Mouse (Mus musculus): Measurements from ENCODE around the gene Cdk19. TPM values are rescaled to one million over a fixed set of nuclear protein-coding genes. Genes with fewer than 3 reads are reported as not detected.
"Not testable (repeated sequence)": the region's sequence is repeated elsewhere in the genome, so short reads cannot be mapped to it uniquely, and the experiment has no call there.

Cdk19 gene
- total RNA-seq, 2 experiments from 2014 or later, result 7.2 to 8.4 TPM

DNA sequence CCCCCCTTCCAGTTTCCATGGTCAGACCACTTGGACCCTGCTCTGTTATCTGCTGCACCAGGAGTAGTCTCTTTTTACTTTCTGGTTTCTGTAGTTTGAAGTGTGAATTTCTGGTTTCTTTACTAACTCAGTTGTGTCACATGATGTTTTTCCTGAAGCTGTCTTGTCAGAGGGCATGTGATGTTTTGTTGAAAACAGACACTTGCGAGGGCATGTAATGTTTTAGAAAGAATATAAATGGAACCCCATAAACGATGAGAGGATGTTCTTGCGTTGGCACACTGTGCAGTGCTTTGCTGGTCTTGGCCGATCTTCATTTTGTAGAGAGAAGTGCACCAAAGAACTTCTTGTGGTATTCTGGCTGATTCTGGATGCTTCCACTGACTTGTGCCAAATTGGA, 46.8 kb downstream of the Cdk19 start:
- no peak for DNase-seq

DNA sequence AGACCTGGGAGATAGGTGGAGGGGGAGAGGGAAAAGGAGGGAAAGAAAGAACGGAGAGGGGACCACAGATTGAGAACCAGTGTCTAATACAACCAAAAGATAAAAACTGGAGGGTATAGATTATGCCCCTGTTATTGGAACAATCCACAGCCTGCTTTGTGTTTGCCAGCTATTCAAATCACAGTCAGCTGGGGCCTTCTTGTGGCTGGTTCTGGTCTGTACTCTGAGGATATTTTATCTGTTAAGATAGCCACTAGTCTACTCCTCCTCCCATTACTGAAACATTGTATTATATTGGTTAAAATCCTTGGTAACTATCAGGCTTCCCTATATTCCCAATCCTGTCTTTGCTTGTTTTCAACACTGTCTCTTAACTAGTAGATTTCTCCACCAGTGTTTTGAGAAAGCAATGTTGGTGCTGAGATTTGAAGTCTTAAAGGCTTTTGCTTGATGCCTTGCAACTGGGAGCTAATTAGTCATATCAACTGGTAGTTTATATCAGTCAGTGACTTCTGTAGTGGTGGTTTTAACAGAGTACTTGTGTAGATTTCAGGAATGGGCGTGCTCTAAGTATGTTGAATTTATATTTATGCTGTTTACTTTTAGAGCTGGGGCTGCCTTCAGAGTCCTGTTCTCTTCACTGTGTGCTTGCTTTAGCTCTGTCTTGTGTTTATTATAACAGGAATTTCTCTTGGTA, 54.2 kb downstream of the Cdk19 start:
- no peak for DNase-seq

DNA sequence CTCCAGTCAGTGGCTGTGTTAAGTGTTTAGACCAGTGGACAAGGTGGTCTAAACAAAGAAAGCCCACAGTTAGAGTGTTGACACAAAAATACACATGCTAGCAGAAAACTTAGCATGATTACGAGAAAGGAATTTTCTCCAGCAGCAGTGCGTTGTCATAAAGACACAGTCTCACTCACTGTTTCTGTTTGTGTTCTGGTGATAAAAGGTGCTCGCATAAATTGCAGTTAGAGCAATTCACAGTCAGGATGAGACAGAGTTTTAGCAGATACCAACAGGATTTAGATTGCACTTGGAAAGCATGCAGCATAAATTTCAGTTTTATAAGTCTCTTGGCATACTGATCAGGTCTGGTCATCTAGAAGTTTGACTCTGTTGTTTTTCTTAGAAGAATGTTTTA, 59.5 kb downstream of the Cdk19 start:
- no peak for DNase-seq

DNA sequence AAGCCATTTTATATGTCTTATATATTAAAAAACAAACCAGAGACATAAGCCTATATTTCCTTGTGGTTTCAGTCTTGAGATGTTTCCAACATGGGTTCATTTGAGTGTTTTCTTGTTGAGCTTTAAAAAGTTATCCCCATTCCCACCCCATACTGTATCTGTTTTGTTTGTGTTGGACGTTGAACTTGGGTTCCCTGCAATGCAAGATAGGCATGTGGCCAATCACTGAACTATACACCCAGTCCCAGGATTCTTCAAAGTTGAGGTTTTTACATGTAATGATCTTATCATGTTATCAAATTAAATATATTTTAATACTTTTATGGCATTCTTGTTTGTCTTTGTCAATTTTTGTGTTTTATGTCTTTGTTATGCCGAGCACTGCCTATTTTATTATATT, 60.0 kb downstream of the Cdk19 start:
- DNase-seq, result no peak

DNA sequence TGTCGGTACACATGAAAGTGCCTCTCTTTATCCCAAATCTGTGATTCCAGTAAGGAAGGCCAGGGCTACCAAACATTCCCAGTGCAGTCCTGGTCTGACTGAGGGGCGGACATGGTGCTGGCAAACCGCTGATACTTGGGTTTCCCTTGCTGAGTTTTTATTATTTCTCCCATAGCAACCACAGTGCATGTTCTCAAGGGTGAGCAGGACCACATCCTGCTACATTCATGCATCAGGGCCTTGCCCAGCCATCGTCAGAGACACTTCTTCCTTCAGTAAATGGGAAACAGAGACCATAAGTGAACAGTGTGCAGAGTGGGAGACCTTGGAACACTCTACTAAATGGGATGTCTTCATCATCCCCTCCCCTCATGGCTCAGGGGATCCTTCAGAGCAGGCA, 60.9 kb downstream of the Cdk19 start:
- DNase-seq, result no peak

DNA sequence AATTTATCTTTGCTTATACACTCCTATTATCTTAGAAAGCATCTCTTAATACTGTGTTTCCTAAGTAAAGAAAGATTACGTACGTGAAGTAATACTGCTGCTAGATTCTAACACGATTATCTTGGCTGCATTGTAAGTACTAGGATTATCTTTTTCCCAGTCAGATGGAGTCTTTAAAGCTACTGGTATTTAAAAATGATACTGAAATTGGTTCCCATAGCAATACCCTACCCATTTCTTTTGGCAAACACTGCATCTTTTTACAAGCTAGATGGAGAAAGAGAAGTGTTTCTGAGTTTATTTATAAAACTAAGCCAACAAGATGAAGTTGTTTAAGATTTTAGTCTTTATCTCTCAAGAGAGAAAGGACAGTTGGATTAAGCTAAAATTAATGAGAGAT, 67.3 kb downstream of the Cdk19 start:
- DNase-seq, result no peak

DNA sequence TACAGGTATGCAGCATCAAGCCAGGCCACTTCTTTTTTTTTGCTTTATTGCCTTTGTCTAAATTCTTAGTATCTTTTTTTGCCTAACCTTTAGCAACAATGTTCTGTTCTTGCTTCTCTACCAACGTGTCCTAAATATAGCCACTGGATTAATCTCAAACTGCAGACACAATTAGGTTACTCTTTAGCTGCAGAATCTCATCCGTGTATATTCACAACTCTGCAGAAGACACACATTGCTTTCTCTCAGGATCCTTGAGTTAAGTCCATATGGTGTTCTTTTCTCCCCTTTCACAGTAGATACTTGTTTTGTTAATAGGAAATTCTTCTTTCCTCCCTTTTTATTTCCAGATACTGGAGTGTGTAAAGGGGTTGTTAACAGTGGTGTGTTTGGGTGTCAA, 70.0 kb downstream of the Cdk19 start:
- no peak for DNase-seq

DNA sequence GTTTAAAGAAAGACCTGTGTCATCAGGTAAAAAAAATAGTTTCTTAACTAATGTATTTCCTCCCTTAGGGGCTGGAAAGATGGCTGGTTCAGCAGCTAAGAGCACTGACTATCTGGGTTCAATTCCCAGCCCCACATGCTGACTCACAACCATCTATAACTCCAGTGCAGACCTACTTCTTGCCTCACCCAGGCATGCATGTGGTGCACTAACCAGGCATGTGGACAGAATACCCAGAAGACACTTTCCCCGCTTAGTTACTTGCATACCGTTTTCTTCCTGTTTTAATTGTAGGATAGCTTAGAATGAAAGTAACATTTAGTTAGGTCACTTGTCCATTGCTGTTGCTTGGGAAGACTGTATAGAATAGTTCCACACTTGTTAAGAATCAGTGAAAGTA, 72.0 kb downstream of the Cdk19 start:
- DNase-seq, result no peak

DNA sequence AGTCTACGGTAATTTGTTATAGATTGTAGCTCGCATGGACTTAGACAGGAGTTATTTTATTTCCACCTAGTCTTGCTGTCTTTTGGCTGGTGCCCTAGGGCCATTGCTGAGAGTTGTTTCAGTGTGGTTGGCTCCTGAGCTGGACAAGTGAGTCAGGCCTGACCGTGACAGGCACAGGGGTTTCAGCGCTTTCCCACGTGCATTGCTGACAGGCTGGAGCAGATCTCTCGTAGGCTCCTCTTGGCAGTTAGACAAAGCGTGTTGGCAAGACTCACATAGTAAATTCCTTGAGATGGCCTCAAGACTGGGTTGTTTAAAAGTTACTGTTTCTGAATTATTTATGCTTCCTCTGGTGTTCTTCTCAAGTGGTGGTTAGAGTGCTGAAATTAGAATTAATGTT, 77.6 kb downstream of the Cdk19 start:
- no peak for DNase-seq

DNA sequence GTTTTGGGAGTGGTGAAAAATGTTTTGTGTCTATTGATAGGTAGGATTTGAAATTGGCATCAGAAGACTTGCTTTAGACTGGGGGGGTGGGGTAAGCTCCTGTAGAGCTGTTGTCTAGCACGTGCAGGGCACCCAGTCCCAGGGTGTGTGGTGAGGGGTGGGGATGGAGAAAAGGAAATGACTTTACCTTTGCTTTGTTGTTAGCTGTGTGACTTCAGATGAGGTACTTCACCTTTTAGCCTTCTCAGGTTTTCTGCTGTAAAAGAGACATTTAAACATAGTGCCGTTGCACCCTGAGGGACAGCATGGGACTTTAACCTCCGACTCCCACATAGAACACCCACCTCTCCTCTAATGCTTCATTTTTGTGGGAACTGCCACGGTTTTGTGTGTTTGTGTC, 80.5 kb downstream of the Cdk19 start:
- DNase-seq, result no peak

DNA sequence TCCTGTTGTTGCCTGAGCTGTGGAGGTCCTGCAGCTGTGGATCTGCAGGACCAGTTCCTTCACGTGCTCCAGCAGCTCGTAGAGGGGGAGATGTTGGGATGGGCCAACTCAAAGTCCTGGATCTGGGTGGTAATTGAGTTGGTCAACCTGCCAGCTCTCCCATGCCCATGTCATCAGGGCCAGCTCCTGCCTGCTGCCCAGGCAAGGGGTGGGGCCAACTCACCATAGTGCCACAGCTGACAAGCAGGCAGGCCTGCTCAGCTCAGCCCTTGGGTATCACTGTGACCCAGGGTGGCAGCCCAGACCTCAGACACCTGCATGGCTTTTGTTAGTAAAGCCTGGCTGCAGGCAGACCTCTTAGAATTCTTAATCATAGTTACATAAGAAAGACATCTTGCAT, 81.3 kb downstream of the Cdk19 start:
- DNase-seq, result no peak

DNA sequence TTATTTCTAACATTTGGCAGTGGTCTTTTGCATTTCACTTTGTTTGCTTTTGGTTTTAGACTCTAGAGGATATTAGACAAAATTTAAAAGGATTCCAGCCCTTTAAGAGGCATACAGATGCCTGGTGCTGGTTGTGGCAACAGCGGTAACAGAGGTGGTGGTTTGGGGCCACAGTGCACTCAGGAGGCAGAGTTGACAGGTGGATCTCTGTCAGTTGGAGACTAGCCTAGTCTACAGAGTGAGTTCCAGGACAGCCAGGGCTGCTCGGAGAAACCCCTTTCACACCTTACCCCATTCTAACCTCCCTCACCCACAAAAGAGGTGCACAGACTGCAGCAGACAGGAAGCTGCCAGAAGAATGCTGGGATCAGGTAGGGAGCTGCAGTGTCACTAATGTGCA, 82.4 kb downstream of the Cdk19 start:
- no peak for DNase-seq

DNA sequence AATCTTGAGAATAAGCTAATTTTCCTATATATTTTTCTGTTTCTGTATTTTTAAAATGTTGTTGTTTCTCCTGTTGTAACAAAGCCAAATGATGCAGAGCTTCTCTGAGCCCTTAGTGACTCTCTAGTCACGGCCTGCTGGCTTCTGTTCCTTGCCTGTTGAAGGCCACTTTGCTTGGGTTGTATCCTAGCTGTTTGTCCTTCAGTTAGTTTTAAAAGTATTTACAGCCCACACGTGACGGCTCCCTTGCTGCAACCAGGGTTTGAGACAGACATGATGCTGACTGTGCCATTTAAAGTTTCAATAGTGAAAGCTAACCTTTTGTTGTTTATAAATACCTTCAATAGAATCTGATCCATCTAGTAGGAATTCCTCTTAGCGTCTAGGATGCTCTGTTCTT, 83.3 kb downstream of the Cdk19 start:
- no peak for DNase-seq

DNA sequence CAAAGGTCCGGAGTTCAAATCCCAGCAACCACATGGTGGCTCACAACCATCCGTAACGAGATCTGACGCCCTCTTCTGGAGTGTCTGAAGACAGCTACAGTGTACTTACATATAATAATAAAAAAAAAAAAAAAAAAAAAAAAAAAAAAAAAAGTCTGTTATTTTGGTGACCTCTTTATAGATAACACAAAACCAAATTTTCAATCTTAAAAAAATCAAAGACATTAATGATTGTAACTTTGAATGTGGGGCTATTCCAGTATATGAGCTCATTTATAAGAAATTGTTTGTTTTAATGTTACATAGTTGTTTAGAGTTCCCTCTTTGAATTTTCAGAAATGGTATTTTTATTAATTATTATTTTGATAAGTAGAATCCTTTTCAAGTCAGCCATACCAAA, 85.1 kb downstream of the Cdk19 start:
- not testable (repeated sequence) for DNase-seq

DNA sequence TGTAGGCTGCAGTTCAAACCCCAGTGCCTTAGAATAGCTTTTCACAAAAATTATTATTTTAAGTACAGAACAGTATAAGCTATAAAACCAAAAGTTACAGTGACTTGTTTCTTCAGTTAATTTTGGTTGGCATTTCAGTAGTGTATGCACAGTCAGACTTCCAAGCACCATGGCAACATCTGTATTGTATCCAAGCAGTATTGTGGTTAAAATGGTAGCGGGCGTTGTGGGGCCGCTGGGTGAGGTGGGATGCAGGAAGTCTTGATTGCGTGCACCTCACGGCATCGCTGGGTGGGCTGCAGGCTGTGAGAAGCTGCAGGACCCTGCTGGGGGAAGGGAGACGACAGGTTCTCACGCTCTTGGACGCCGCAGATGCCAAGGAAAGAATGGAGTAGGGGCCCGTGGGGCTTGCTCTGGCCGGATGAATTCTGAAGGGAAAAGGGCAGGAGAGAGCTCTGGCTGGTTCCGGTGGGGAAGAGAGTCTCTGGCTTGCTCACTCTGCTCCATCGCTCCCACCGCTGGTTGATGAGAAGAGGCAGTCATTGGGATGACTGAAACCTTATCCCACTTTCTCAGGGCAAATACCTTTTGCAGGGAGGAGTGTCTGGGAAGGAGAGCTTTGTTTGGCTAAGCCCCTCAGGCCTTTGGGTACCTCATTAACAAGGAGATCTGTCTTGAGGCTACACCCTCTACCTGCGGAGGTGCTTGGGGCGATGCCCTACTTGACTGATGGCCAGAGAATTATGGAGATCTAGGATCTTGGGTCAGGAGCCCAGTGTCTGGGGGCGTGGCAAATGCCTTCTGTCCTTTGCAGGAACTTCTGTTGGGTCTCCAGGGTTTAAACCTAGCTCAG, 86.1 kb downstream of the Cdk19 start:
- no peak for DNase-seq

DNA sequence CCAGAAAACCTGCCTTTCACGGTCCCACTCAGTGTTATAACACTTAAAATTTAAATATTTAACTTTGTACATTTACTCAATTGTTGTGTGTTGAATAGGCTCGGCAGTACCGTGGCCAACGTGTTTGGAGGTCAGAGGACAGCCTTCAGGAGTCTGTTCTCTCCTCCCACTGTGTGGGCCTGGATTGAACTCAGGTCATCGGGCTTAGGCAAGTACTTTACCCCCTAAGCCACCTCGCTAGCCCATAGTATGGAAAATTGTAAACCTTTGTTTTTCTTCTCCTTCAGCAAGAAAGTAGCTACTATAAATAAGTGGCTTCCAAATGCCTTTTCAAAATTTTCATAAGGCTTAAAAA, 86.7 kb downstream of the Cdk19 start:
- DNase-seq, result no peak

DNA sequence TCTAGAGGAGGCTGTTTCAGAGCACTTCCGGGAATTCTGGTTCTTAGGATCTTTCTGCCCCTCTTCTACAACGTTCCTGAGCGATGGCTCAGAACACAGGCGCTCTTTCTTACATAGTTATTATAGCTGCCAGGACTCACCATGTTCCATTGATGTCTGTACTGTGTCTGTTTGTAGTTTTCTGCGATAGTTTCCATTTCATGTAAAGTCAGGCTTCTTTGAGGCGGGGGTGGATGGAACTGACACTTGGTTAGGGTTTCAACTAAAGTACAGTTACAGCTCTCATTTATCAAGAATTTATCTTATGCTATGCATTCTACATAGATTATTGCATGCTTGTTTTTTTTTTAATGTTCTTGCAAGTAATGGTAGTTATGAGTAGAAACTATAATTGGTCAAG, 89.3 kb downstream of the Cdk19 start:
- no peak for DNase-seq

DNA sequence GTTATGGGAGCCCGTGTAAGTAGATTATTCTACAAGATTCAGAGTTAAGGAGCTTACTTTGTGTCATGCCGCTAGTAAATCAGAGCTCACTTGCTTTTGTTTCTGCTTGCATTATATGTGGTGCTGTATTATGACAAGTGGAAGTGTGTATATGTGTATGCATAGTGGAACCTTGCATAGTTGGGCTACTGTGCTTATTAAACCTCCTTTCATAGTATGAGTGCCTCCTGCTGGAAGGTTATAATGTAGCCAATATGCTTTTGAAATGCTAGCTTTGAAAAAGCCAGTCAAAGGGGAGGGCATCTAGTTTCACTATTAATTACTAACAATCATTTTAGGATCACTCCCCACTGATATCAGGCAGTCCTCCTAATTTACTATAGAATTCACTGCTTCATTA, 89.7 kb downstream of the Cdk19 start:
- DNase-seq, result no peak

DNA sequence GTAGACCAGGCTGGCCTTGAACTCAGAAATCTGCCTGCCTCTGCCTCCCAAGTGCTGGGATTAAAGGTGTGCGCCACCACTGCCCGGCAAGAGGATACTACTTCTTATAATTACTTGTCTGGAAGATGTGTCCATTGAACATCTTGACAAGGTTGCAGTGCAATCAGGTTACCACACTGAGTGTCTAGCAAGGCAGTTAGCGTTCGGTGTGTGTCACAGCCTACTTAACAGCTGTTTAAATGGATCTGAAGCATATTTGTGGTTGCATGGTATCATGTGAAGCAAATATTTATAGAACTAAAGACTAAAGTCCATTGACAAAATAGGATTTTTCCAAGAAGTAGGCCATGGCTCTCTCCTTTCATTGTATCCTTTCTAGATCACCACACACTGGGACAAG, 90.8 kb downstream of the Cdk19 start:
- DNase-seq, result no peak

DNA sequence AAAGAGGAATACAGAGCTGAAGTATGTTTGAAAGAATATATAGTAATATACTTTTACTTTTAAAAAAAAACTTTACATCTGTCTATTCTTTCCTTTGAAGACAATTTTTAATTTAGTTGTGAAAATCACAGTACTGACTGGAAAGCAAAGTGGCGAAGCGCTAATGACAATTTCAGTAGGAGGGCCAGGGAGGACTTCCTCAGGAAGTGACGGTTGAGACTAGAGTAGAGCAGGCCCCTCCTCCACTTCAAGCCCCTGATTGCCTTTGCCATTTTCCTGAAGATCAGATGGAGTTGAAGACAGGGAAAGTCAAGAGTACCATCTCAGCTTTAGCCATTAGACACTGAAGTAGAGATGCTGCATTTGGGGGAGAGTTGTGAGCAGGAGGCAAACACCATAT, 92.6 kb downstream of the Cdk19 start:
- DNase-seq, result no peak

DNA sequence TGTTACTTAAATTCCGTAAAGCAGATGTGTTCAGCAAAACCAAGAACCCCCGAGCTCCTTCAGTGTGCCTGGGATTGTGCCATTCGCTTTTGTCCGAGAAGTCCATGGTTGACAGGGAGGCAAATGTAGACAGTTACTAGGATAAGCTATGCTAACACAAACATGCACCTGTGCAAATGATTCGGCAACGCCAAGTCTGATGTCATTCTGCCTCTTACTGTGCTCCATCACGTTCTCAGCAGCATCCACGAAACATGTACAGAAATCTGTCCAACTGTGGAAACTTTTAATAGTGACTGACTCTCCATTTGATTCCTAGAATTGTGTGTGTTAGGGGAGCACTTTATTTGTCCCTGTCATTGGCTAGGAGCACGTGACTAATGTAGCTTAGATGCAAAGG, 93.0 kb downstream of the Cdk19 start:
- no peak for DNase-seq

DNA sequence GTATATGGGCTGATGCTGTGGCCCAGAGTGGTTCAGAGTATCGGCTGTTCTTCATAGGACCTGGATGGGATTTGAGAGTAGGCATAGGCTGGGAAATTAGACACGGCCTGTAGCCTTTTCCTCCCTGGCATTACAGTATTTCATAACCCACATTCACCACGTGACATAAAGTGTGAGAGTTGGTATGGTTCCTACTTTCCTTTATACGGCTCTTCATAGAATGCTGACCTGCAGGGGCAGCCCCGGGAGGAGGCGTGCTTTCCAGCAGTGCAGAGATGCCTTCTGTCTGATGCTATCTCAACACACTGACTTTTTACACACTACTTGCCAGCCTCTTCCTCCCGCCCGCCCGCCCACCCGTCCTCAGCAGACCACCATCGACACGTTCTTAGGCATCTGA, 96.0 kb downstream of the Cdk19 start:
- no peak for DNase-seq

DNA sequence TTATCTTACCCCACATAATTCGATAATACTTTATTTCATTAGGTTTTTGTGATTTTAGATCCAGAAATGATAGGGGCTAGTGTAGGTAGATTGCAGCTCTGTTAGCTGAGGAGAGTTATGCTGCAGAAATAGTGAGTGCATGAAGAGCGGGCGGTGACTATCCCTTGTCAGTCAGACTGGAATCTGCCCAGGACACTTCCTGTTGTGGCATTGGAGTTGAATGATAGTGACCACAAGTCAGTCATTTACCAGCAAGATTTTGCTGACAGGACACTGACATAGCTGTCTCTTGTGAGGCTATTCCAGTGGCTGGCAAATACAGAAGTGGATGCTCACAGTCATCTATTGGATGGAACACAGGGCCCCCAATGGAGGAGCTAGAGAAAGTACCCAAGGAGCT, 97.8 kb downstream of the Cdk19 start:
- no peak for DNase-seq

DNA sequence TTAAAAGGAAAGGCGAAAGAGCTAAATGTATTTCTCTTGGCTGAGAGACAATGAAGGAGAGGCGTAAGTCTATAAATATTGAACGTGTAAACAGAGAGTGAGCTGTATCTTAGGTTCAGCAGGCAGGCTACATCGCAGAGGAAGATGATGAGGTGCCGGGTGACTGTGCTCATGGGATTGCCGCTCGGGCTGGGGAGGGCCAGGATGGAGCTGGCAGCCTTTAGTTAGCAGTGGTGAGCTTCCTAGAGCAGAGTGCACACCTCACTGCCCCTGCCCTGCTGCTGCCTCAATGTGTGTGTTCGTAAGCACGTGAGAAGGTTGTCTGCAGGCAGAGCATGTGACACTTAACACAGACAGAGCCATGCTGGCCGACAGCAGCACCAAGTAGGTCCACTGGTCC, 101.4 kb downstream of the Cdk19 start:
- DNase-seq, result no peak

Measured in gastrocnemius, postnatal 10 days (tissue).